Mouse (Mus musculus): ENCODE data around the gene Dkk1. TPM values are rescaled to one million over a fixed set of nuclear protein-coding genes. Genes with fewer than 3 reads are reported as not detected.
"Not testable (repeated sequence)": the region's sequence is repeated elsewhere in the genome, so short reads cannot be mapped to it uniquely, and the experiment has no call there.

Dkk1 gene
- under 1 TPM in 1 of 2 experiments, not detected in 1; 0.14 TPM for total RNA-seq (2021)

DNA sequence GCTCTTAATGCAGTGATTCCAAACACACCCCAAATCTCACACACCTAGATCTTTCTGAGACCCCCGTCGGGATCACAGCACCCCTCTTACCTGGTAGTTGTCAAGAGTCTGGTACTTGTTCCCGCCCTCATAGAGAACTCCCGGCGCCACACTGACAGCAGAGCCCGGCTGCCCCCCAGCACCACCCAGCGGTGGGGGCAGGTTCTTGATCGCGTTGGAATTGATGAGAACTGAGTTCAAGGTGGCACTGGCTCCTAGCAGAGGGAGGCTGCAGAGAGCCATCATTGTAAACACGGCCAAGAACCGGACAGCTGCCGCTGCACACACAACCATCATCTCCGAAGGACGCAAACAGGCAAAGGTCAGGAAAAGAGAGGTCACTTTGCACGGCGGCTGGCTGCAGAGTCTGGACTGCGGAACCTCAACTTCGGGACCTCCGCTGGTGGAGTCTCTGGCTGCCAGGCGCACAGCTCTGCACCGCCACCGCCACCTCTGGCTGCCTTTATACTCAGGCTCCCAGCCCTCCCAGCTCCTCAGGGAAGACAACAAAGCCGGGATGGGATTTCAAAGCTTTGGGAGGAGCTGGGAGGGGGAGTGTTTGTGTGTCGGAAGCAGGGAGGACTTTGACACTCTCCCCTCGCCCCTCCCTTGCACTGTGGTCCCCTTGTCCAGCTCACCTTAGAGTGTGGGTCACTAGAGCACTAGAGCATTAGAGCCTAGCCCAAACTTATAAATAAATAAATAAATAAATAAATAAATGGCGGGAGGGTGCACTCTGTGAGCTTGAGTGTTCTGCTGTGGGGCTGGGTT lies at the start of gene Dkk1:
Gene Dkk1 (minus strand): TSS at position 622 of the 810 bp plus-strand sequence.
- intact Hi-C loops (cut with DNase I): no loop called here
- peak in 1 of 2 experiments; percentile 40 for DNase-seq (ENCODE audit: extremely low spot score in 1 of 2, low spot score in 2 of 2)

DNA sequence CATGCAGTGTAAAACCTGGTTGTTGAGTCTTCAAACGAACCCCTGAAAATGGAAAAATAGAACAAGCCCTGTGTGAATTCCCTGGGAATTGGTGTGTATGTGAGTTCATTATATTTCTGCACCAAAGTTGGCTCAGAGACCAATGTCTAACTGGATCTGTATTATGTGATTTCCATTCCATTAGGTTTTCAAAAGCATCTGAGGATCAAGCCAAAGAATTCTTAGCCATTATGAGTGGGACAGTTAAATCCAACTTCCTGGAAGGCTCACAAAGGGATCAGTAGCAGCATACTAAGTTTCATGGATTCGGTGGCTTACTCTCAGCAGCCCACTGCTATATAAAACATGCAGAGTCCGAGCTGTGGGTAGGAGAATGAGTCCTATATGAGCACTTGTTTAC lies 36.9 kb upstream of the Dkk1 start:
- intact Hi-C loops (cut with DNase I): no loop called here
- no peak for DNase-seq (ENCODE audit: extremely low spot score in 1 of 2, low spot score in 2 of 2)

- intact Hi-C loops (cut with DNase I): no loop called here
- no peak for DNase-seq (ENCODE audit: extremely low spot score in 1 of 2, low spot score in 2 of 2)
Observed at GRCm38 (mm10) chr19:30564516-30564915, 15.1 kb upstream of the Dkk1 start.

- no peak for DNase-seq (ENCODE audit: extremely low spot score in 1 of 2, low spot score in 2 of 2)
- intact Hi-C loops (cut with DNase I): no loop called here
Observed at GRCm38 (mm10) chr19:30563876-30564275, 14.4 kb upstream of the Dkk1 start.

GRCm38 (mm10) chr19:30558024-30558423 lies 8.6 kb upstream of the Dkk1 start:
- DNase-seq (ENCODE audit: extremely low spot score in 1 of 2, low spot score in 2 of 2): no peak
- intact Hi-C loops (cut with DNase I): loop anchor here (10.0 kb wide), 1 partner anchor 1197 kb away; no protein-coding TSS in a partner anchor

DNA sequence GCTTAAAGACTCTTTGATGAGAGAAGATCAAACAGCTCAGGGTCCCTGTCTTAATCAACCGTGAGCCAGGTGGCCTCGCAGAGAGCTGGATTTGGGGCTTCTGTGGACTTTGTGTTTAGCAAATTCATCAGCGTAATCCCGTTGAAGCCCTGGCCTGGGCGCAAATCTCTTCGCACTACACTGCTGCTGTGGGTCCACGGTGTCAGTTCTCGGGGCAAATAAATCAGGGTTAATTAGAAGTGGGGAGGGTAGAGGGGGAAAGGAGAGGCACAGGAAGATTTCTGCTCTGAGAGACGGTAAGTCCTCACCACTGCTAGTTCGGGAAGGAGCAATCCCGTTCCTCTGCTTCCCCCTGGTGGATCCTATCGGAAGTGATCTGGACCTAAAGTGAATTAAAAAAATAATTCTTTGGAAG lies 5.0 kb upstream of the Dkk1 start:
- DNase-seq (ENCODE audit: extremely low spot score in 1 of 2, low spot score in 2 of 2): peak; percentile 60 to 66
- intact Hi-C loops (cut with DNase I): loop anchor here (2.0 to 10.0 kb wide), 4 partner anchors 127 to 1200 kb away; no protein-coding TSS in a partner anchor

- intact Hi-C loops (cut with DNase I): loop anchor here (2.0 to 10.0 kb wide), 4 partner anchors 126 to 1201 kb away; no protein-coding TSS in a partner anchor
- no peak for DNase-seq (ENCODE audit: extremely low spot score in 1 of 2, low spot score in 2 of 2)
Observed at GRCm38 (mm10) chr19:30553740-30554139, 4.3 kb upstream of the Dkk1 start.

GRCm38 (mm10) chr19:30552260-30552659 lies 2.8 kb upstream of the Dkk1 start:
- no peak for DNase-seq (ENCODE audit: extremely low spot score in 1 of 2, low spot score in 2 of 2)
- intact Hi-C loops (cut with DNase I): loop anchor here (5.0 to 10.0 kb wide), 3 partner anchors 125 to 1203 kb away; no protein-coding TSS in a partner anchor

DNA sequence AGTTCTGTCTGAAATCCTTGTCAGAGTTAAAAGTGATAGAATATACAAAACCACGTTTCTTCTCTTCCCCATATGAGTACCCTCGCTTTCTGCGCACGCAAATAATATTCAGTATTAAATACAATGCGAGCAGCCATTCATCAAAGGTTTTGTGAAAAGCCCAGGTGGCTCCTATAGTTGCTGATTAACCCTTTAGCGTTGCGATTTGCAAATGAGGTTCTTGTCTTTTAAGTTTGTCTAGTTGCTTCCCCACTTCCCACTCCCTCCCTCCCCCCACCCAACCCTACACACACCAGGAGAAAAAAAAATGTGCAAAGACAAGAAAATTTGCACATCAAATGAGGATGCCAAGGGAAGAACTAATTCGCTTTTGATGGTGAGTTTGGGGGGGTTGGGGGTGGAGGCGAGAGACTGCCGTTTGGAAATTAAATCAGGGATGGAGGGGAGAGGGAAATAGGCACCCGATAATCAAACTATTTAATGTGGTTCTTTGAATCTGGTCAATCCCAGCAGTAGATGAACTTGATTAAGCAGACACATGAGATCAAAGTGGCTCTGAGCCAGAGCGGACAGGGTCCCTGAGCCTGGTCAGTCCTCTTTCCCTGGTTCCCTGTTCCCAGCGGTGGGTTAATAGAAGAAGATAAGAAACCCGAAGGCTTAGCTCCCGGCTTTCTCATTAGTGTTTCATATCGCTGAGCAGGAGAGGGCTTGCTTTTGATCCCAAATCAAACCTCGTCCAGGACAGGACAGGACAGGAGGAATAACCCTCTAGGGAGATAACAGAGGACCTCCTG lies 586 bp upstream of the Dkk1 start:
- intact Hi-C loops (cut with DNase I): loop anchor here (5.0 to 10.0 kb wide), 3 partner anchors 123 to 1205 kb away; no protein-coding TSS in a partner anchor

DNA sequence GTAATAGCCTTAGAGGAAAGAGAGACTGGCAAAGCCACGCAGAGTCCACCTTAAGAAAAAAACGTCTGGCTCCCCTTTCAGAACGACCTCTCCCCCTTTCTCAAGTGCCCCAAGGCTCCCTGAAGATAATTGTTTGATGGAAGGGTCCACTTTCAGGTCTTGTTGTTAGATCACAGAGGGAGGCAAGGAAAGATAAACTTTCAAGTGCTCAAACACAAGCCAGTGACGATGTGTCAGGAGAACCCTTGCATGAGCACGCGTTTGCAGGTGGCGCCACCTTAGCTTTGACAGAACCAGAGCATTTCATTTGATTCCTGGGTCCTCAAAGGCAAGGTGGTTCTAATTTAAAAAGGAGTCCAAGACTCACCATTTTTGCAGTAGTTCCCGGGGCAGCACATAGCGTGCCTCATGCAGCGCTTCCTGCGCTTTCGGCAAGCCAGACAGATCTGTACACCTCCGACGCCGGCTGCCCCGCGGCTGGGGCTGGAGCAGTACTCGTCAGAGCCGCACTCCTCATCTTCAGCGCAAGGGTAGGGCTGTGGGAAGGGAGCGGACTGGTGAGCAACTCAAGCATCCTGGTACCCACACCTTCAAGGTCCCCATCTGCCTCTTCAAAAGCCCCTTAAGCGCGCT lies 938 bp downstream of the Dkk1 start:
- intact Hi-C loops (cut with DNase I): no loop called here

More for the DNA sequence above, 586 bp upstream of the Dkk1 start:
- DNase-seq (ENCODE audit: extremely low spot score in 1 of 2, low spot score in 2 of 2): no peak

GRCm38 (mm10) chr19:30539365-30539941 lies 10.0 kb downstream of the Dkk1 start:
- DNase-seq (ENCODE audit: extremely low spot score in 1 of 2, low spot score in 2 of 2); intact Hi-C loops (cut with DNase I): not testable (repeated sequence)

More for the DNA sequence above, 938 bp downstream of the Dkk1 start:
- no peak for DNase-seq (ENCODE audit: extremely low spot score in 1 of 2, low spot score in 2 of 2)

GRCm38 (mm10) chr19:30516771-30517170 lies 32.7 kb downstream of the Dkk1 start:
- intact Hi-C loops (cut with DNase I): no loop called here

DNA sequence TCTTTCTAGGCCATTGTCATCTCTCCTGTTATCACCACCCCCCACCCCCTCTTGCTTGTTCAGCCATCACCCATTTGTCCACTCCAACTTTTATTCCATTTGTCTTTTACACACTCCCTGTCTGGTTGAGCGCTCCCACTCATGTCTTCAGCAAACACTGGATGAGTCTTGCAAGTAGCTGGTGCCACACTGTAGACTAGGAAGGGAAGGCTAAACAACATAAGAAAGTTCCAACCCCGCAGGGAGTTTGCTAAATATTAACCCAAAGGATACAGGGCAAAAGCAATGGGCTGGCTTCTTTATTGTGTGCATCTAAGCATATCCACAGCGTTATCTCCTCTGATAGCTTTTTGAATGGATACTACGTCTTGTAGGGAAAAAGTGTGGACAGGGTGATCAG lies 39.0 kb downstream of the Dkk1 start:
- intact Hi-C loops (cut with DNase I): no loop called here

More at GRCm38 (mm10) chr19:30516771-30517170, 32.7 kb downstream of the Dkk1 start:
- DNase-seq (ENCODE audit: extremely low spot score in 1 of 2, low spot score in 2 of 2): no peak

DNA sequence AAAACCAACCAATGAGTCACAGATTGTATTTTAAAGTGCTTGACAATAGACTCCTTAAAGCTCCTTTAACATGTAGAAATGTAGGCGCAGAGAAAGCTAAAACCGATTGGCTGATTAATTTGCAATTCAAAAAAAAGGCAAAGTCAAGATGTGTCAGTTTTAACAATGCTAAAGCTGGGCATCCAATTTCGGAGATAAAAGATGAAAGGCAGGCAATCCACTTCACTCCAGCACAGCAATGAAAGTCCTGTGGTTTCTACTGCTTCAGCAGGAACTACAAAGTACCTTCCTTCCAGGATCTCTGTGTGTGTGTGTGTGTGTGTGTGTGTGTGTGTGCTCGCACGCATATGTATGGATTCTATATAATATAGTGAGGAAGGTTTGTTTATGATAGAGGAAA lies 44.0 kb downstream of the Dkk1 start:
- intact Hi-C loops (cut with DNase I): no loop called here
- no peak for DNase-seq (ENCODE audit: extremely low spot score in 1 of 2, low spot score in 2 of 2)

More for the DNA sequence above, 39.0 kb downstream of the Dkk1 start:
- no peak for DNase-seq (ENCODE audit: extremely low spot score in 1 of 2, low spot score in 2 of 2)

All from left cerebral cortex, postnatal 10 days (tissue).